Mouse (Mus musculus): Measurements from ENCODE around the gene Rnf26. TPM values are rescaled to one million over a fixed set of nuclear protein-coding genes. Genes with fewer than 3 reads are reported as not detected.

Rnf26 gene
- polyA plus RNA-seq, 2 experiments, result 56.1 to 74.0 TPM

DNA sequence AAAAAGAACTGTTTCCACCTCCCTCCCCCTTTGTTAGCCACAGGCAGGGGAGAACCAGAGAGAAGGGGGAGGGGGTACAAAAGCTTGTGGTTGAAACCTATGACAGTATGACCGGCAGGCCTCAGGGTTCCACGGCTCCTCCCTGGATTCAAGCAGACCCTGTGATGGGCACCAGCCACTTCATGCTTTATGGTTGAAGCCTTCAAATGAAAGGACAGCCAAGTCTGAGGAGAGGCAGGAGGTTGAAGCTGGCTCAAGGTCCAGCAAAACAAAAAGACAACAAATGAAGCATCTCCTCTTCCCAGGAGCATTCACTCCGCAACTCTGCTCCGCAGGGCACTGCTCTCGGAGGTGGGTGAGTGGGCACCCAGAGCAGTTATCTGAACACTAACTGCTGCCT lies 30.1 kb upstream of the Rnf26 start:
- Histone ChIP-seq H3K27ac (replicated peaks; ENCODE audit: low read depth, low read length) (no peak overlapping the region), H3K27me3 (ENCODE audit: control insufficient read depth, insufficient read depth, low read length) (no peaks in the 10 kb centered on the region), H3K4me2 (replicated peaks; ENCODE audit: low read depth, low read length, severe bottlenecking) (no peak overlapping the region), H3K9me3 (ENCODE audit: control insufficient read depth, low read length) (no peaks in the 10 kb centered on the region), H3K36me3 (ENCODE audit: control insufficient read depth, insufficient read depth, low read length) (peaks cover 70% of the 10 kb centered on the region), H3K4me3 (replicated peaks; ENCODE audit: low read length) (no peak overlapping the region), H3K4me1 (ENCODE audit: control insufficient read depth, insufficient read depth, low read length) (no peaks in the 10 kb centered on the region), H3K9ac (ENCODE audit: low read depth, low read length, severe bottlenecking) (no peak overlapping the region)
- 87% methylated on average over 5 of the region's 5 CpGs for WGBS
- DNase-seq (ENCODE audit: low spot score), result no peak
- ATAC-seq (ENCODE audit: low FRiP score, low read depth), result no peak
- no peak for TF ChIP-seq POLR2A (IDR thresholded peaks at IDR 0.05; ENCODE audit: borderline replicate concordance, extremely low read depth, insufficient read depth, insufficient read length)

DNA sequence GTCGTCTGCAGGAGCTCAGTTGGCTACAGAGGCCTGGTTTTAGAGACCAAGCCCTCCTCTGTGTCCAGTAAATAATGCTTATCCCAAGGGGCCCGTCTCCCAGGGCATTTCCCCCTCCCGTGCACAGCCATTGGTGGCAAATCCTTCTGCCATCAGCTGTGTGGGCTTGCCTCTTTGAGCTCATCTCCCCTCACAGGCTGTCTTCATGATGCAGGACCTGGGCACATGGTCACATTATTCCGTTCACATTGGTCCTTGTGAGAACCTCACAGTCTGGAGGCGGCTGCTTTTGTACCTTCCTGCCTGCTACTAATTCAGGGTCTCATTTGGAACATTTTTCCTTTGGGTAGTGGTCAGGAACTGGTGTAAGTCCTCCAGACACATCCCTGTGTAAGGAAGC lies 28.6 kb upstream of the Rnf26 start:
- Histone ChIP-seq H3K4me3 (replicated peaks; ENCODE audit: low read length) (no peak overlapping the region), H3K9ac (ENCODE audit: low read depth, low read length, severe bottlenecking) (no peak overlapping the region), H3K9me3 (ENCODE audit: control insufficient read depth, low read length) (no peaks in the 10 kb centered on the region), H3K36me3 (ENCODE audit: control insufficient read depth, insufficient read depth, low read length) (peaks cover 75% of the 10 kb centered on the region), H3K4me2 (replicated peaks; ENCODE audit: low read depth, low read length, severe bottlenecking) (no peak overlapping the region), H3K27ac (replicated peaks; ENCODE audit: low read depth, low read length) (no peak overlapping the region), H3K4me1 (ENCODE audit: control insufficient read depth, insufficient read depth, low read length) (no peaks in the 10 kb centered on the region), H3K27me3 (ENCODE audit: control insufficient read depth, insufficient read depth, low read length) (no peaks in the 10 kb centered on the region)
- TF ChIP-seq POLR2A (IDR thresholded peaks at IDR 0.05; ENCODE audit: borderline replicate concordance, extremely low read depth, insufficient read depth, insufficient read length), result no peak
- no peak for DNase-seq (ENCODE audit: low spot score)
- no peak for ATAC-seq (ENCODE audit: low FRiP score, low read depth)
- 70% methylated on average over 5 of the region's 5 CpGs for WGBS

DNA sequence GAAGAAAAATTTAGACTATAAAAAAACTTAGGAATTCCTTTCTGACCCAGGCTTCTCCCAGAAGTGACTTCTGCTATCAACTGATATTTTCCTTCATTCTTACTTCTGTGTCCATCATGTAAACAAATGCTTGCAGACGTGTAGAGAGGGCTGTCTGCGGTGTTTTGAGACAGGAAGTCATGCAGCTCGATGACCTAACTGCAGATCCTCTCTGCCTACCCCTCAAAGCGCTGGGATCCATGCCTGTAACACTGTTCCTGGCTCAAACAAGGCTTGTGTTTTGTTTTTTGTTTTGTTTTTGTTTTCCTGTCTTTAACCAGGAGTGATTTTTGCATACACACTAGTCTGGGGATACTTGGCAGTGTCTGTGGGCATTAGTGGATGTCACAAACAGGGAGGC lies 24.5 kb upstream of the Rnf26 start:
- H3K4me1 ChIP-seq (ENCODE audit: control insufficient read depth, insufficient read depth, low read length), result peaks cover 21% of the 10 kb centered on the region
- ATAC-seq (ENCODE audit: low FRiP score, low read depth) (no peak), DNase-seq (ENCODE audit: low spot score) (no peak)
- no peak overlapping the region for H3K4me2 ChIP-seq (replicated peaks; ENCODE audit: low read depth, low read length, severe bottlenecking)
- H3K27me3 ChIP-seq (ENCODE audit: control insufficient read depth, insufficient read depth, low read length), result peaks cover 4% of the 10 kb centered on the region; the same call in 1 of the 2 replicates
- H3K36me3 ChIP-seq (ENCODE audit: control insufficient read depth, insufficient read depth, low read length), result peaks cover 57% of the 10 kb centered on the region
- no peaks in the 10 kb centered on the region for H3K9me3 ChIP-seq (ENCODE audit: control insufficient read depth, low read length)
- H3K9ac ChIP-seq (ENCODE audit: low read depth, low read length, severe bottlenecking), result no peak overlapping the region
- TF ChIP-seq POLR2A (IDR thresholded peaks at IDR 0.05; ENCODE audit: borderline replicate concordance, extremely low read depth, insufficient read depth, insufficient read length), result no peak
- whole genome bisulfite sequencing, result 63% methylated on average over 4 of the region's 4 CpGs
- no peak overlapping the region for H3K27ac ChIP-seq (replicated peaks; ENCODE audit: low read depth, low read length)
- no peak overlapping the region for H3K4me3 ChIP-seq (replicated peaks; ENCODE audit: low read length)

DNA sequence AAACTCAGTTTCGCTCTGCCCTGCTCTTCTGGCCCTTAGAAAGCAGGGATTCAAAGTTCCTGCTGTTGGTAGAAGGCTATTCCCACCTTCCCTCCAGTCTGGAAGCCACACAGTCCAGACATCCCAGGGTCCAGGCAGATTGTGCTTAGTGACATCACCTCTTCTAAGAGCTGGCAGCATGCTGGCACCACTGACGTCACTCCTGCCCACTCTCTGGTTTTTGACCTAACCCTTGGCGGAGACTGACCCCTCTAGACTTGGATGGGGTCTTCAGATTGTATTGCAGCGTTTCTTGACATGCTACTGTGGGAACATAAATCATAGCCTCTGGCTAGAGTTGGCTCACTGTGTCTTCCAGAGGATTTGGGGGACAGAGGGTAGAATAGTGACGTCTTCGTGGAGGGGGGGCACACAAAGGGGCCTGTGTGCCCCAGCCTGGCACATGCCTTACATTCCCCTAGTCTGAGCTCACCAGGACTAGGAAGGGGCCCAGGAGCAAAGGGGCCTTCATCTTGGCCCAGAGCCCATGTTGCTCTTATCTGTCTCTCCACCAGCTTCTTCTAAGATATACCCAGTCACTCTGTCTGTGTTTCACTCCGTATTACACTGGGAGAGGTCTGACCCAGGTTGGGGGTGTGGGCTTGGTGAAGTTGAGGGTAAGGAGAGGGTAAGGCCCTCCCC lies 22.6 kb upstream of the Rnf26 start:
- Histone ChIP-seq H3K4me3 (replicated peaks; ENCODE audit: low read length) (peak overlapping the region; percentile 67), H3K27ac (replicated peaks; ENCODE audit: low read depth, low read length) (peak overlapping the region; percentile 72; the same call in 1 of the 2 replicates), H3K9me3 (ENCODE audit: control insufficient read depth, low read length) (no peaks in the 10 kb centered on the region), H3K4me1 (ENCODE audit: control insufficient read depth, insufficient read depth, low read length) (peaks cover 27% of the 10 kb centered on the region), H3K27me3 (ENCODE audit: control insufficient read depth, insufficient read depth, low read length) (peaks cover 4% of the 10 kb centered on the region; the same call in 1 of the 2 replicates), H3K9ac (ENCODE audit: low read depth, low read length, severe bottlenecking) (peak overlapping the region; percentile 66), H3K4me2 (replicated peaks; ENCODE audit: low read depth, low read length, severe bottlenecking) (peak overlapping the region; percentile 89), H3K36me3 (ENCODE audit: control insufficient read depth, insufficient read depth, low read length) (peaks cover 42% of the 10 kb centered on the region)
- no peak for TF ChIP-seq POLR2A (IDR thresholded peaks at IDR 0.05; ENCODE audit: borderline replicate concordance, extremely low read depth, insufficient read depth, insufficient read length)
- WGBS, result 48% methylated on average over 7 of the region's 7 CpGs
- DNase-seq (ENCODE audit: low spot score) (peak; percentile 39), ATAC-seq (ENCODE audit: low FRiP score, low read depth) (no peak)

DNA sequence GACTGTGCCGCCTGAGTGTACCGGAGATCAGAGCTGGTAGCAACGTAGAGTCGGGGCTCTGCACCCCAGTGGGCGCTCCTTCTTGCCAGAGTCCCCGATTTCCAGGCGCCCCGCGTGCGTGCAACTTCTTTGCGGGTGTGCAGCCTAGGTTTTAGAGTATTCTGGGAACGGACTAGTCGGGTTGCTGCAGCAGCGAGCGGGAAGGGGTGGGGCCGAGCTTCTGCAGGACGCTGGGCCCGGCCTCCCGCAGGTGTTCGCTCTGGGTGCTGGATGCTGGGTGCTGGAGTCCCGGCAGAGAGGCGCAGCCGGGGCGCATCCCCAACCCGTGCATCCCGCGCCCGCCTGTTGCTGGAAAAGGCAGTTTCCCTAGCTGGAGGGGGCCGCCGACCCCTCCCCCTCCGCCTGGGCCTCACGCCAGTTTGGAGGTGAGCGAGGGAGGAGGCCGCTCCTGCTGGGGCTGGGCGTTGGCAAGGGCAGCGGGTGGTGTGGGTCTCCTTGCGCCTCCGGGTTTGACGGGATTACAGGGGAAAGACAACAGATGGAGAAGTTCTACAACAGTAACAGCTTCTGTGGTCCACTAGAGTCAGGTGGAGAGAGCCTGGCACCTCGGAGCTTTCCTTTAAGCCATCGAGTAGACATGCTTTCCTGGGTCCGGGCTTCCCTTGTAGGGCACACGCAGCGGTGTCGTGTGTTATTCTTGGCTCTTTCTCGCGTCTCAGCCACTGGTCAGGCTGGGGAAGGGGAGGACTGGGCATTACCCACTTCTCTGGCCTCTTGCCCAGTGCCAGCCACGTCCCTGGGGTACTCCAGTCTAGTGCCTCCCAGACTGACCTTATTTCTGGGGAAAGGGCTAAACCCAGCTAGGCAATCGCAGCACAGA lies 21.8 kb upstream of the Rnf26 start:
- 1% methylated on average over 47 of the region's 49 CpGs for WGBS
- Histone ChIP-seq H3K27ac (replicated peaks; ENCODE audit: low read depth, low read length) (peak overlapping the region; percentile 72), H3K9ac (ENCODE audit: low read depth, low read length, severe bottlenecking) (peak overlapping the region; percentile 66), H3K27me3 (ENCODE audit: control insufficient read depth, insufficient read depth, low read length) (peaks cover 4% of the 10 kb centered on the region; the same call in 1 of the 2 replicates), H3K36me3 (ENCODE audit: control insufficient read depth, insufficient read depth, low read length) (peaks cover 35% of the 10 kb centered on the region), H3K4me3 (replicated peaks; ENCODE audit: low read length) (peak overlapping the region; percentile 67), H3K4me2 (replicated peaks; ENCODE audit: low read depth, low read length, severe bottlenecking) (peak overlapping the region; percentile 89), H3K9me3 (ENCODE audit: control insufficient read depth, low read length) (no peaks in the 10 kb centered on the region), H3K4me1 (ENCODE audit: control insufficient read depth, insufficient read depth, low read length) (peaks cover 35% of the 10 kb centered on the region)
- peak; percentile 24 for DNase-seq (ENCODE audit: low spot score)
- peak; percentile 21; the same call in 1 of the 2 replicates for ATAC-seq (ENCODE audit: low FRiP score, low read depth)
- TF ChIP-seq POLR2A (IDR thresholded peaks at IDR 0.05; ENCODE audit: borderline replicate concordance, extremely low read depth, insufficient read depth, insufficient read length), result no peak
